Mouse (Mus musculus) heart, embryonic 16.5 days (tissue): ENCODE measurements around the gene Srrm3. TPM values are rescaled to one million over a fixed set of nuclear protein-coding genes. Genes with fewer than 3 reads are reported as not detected.

Experiments
- ATAC-seq: fragments of 200-750 bp; cut with Nextera tagmentation; replicated peaks from 2 replicates; pipeline ENCODE4 v1.8.0; 2017; ENCODE audit warnings: moderate number of reproducible peaks; ENCODE audit not compliant: insufficient read depth, low FRiP score; ENCODE audit errors: extremely low read depth
- H3K27ac ChIP-seq: fragments of 300-500 bp; sonication (generic); 2 replicates; pipeline ENCODE4 v1.5.1; 2014; ENCODE audit warnings: mild to moderate bottlenecking, low read length, control low read depth, moderate library complexity
- H3K27me3 ChIP-seq: fragments of 300-500 bp; sonication (generic); 2 replicates; pipeline ENCODE4 v1.6.1; 2014; ENCODE audit warnings: low read length, mixed read lengths; ENCODE audit not compliant: control insufficient read depth, insufficient read depth
- H3K36me3 ChIP-seq: fragments of 300-500 bp; sonication (generic); 2 replicates; pipeline ENCODE4 v1.6.1; 2014; ENCODE audit not compliant: control insufficient read depth, insufficient read depth
- H3K4me1 ChIP-seq: fragments of 300-500 bp; sonication (generic); 2 replicates; pipeline ENCODE4 v1.6.1; 2014; ENCODE audit warnings: low read length, mixed read lengths; ENCODE audit not compliant: control insufficient read depth, insufficient read depth
- H3K4me2 ChIP-seq: fragments of 300-500 bp; sonication (generic); 2 replicates; pipeline ENCODE4 v1.6.1; 2014; ENCODE audit warnings: low read depth, mild to moderate bottlenecking, control low read depth, low read length
- H3K4me3 ChIP-seq: fragments of 300-500 bp; sonication (generic); 2 replicates; pipeline ENCODE4 v1.5.1; 2014; ENCODE audit warnings: mild to moderate bottlenecking, control low read depth, low read length
- H3K9ac ChIP-seq: fragments of 300-500 bp; sonication (generic); 2 replicates; pipeline ENCODE4 v1.6.1; 2014; ENCODE audit warnings: low read length, control low read depth
- H3K9me3 ChIP-seq: fragments of 300-500 bp; sonication (generic); replicated peaks from 2 replicates; pipeline ENCODE4 v1.6.1; 2016; ENCODE audit warnings: low read length; ENCODE audit not compliant: control insufficient read depth
- WGBS: fragments of 180-500 bp; shearing (Covaris S2); extraction: QIAGEN DNeasy Blood & Tissue Kit; methylation state at CpG from one replicate; pipeline ENCODE4 v1.1.7; 2014; 5-methylcytosine and 5-hydroxymethylcytosine counted together
- polyA plus RNA-seq: library from polyadenylated mRNA; unstranded; fragments of >200 nt; fragmentation: Nextera tagmentation; extraction: Ambion mirVana; gene quantifications from 2 replicates; pipeline ENCODE4 v1.2.1, GENCODE M21; 2015

Gene Srrm3
- polyA plus RNA-seq, 1 experiment from 2014 or later: 0.07 TPM

- peaks cover 28% of the 10 kb centered on the region for H3K4me1 ChIP-seq
- 61% methylated on average over 8 of the region's 8 CpGs for WGBS
Observed at GRCm38 (mm10) chr5:135780331-135780730, 26.4 kb upstream of the Srrm3 start.

DNA sequence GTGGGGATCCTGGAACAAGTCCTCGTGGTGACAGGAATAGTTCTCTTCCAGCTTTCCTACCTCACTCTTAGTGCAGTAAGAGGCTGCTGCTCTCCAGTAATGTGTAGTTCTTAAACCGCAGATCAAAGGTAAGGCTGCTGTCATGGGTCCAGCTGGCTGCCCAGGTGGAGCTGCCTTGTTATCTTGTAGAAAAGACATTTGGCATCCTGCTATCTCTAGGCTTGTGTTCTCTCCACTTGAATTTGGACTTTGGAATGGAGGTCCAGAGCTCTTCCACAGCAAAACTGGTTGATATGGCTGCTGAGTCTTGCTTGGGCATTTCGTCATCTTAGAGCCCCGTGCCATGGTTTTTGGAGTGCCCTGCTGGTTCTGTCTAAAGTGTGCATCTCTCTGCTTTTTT lies 23.8 kb upstream of the Srrm3 start:
- Histone ChIP-seq H3K4me1 (peaks cover 23% of the 10 kb centered on the region), H3K9ac (no peak overlapping the region), H3K4me3 (no peak overlapping the region), H3K4me2 (no peak overlapping the region), H3K27ac (no peak overlapping the region), H3K27me3 (no peaks in the 10 kb centered on the region), H3K9me3 (no peaks in the 10 kb centered on the region), H3K36me3 (peaks cover 56% of the 10 kb centered on the region)
- 78% methylated on average over 4 of the region's 4 CpGs for WGBS
- ATAC-seq: no peak

More at GRCm38 (mm10) chr5:135780331-135780730, 26.4 kb upstream of the Srrm3 start:
- peak overlapping the region; percentile 78 for H3K4me3 ChIP-seq
- H3K9me3 ChIP-seq: no peaks in the 10 kb centered on the region
- H3K4me2 ChIP-seq: peak overlapping the region; percentile 67
- no peak overlapping the region for H3K27ac ChIP-seq
- ATAC-seq: no peak
- H3K36me3 ChIP-seq: peaks cover 31% of the 10 kb centered on the region
- H3K9ac ChIP-seq: peak overlapping the region; percentile 91
- H3K27me3 ChIP-seq: no peaks in the 10 kb centered on the region

GRCm38 (mm10) chr5:135793996-135794858 lies 12.5 kb upstream of the Srrm3 start:
- peak overlapping the region; percentile 68 for H3K27ac ChIP-seq
- peak overlapping the region; percentile 72 for H3K9ac ChIP-seq
- peak overlapping the region; percentile 67 for H3K4me2 ChIP-seq
- H3K36me3 ChIP-seq: peaks cover 27% of the 10 kb centered on the region
- 10% methylated on average over 20 of the region's 20 CpGs for WGBS
- peaks cover 10% of the 10 kb centered on the region for H3K4me1 ChIP-seq
- no peaks in the 10 kb centered on the region for H3K9me3 ChIP-seq
- H3K27me3 ChIP-seq: no peaks in the 10 kb centered on the region
- peak overlapping the region; percentile 51 for H3K4me3 ChIP-seq
- ATAC-seq: peak; percentile 87

- H3K36me3 ChIP-seq: peaks cover 22% of the 10 kb centered on the region
- peaks cover 10% of the 10 kb centered on the region for H3K4me1 ChIP-seq
- H3K27me3 ChIP-seq: no peaks in the 10 kb centered on the region
- H3K4me2 ChIP-seq: peak overlapping the region; percentile 67
- peak overlapping the region; percentile 68; the same call in 1 of the 2 replicates for H3K27ac ChIP-seq
- H3K9ac ChIP-seq: peak overlapping the region; percentile 72
- H3K9me3 ChIP-seq: no peaks in the 10 kb centered on the region
- H3K4me3 ChIP-seq: peak overlapping the region; percentile 51
- ATAC-seq: no peak; the same call in 1 of the 2 replicates
- 8% methylated on average over 5 of the region's 5 CpGs for WGBS
Observed at GRCm38 (mm10) chr5:135794859-135795181, 11.9 kb upstream of the Srrm3 start.

DNA sequence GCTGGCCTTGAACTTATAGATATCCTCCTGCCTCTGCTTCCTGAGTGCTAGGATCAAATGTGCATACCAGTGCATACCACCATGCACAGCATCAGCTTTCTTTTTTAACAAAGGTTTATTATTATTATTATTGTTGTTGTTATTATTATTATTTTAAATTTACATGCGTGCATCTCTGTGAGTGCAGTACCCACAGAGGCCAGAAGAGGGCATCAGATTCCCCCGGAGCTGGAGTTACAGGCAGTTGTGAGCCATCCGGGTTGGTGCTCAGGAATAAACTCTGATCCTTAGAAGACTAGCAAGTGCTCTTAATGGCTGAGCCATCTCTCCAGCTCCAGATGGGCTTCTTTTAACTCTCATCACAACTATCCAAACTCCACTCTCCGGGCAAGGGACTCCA lies 6.9 kb upstream of the Srrm3 start:
- 42% methylated on average over 4 of the region's 4 CpGs for WGBS

GRCm38 (mm10) chr5:135800927-135801326 lies 5.8 kb upstream of the Srrm3 start:
- H3K4me1 ChIP-seq: no peaks in the 10 kb centered on the region
- peak; percentile 49; the same call in 1 of the 2 replicates for ATAC-seq

More for the DNA sequence above, 6.9 kb upstream of the Srrm3 start:
- no peaks in the 10 kb centered on the region for H3K9me3 ChIP-seq
- H3K27me3 ChIP-seq: 0 out of 2 replicates have a peak, but pooled peaks cover 2% of the 10 kb centered on the region
- H3K4me1 ChIP-seq: peaks cover 4% of the 10 kb centered on the region
- no peak overlapping the region for H3K4me3 ChIP-seq
- no peak overlapping the region for H3K4me2 ChIP-seq
- no peak overlapping the region for H3K9ac ChIP-seq
- no peak for ATAC-seq
- H3K36me3 ChIP-seq: no peaks in the 10 kb centered on the region
- H3K27ac ChIP-seq: no peak overlapping the region

GRCm38 (mm10) chr5:135802641-135803040 lies 4.0 kb upstream of the Srrm3 start:
- Histone ChIP-seq H3K4me3 (no peak overlapping the region), H3K27me3 (0 out of 2 replicates have a peak, but pooled peaks cover 2% of the 10 kb centered on the region), H3K4me2 (no peak overlapping the region), H3K9ac (no peak overlapping the region), H3K27ac (no peak overlapping the region), H3K9me3 (no peaks in the 10 kb centered on the region), H3K36me3 (no peaks in the 10 kb centered on the region), H3K4me1 (peaks cover 2% of the 10 kb centered on the region; the same call in 1 of the 2 replicates)
- WGBS: 86% methylated on average over 8 of the region's 8 CpGs
- ATAC-seq: no peak

More at GRCm38 (mm10) chr5:135800927-135801326, 5.8 kb upstream of the Srrm3 start:
- WGBS: under 1% methylated on average over 6 of the region's 6 CpGs
- H3K36me3 ChIP-seq: no peaks in the 10 kb centered on the region
- 0 out of 2 replicates have a peak, but pooled peaks cover 2% of the 10 kb centered on the region for H3K27me3 ChIP-seq
- no peak overlapping the region for H3K27ac ChIP-seq
- no peaks in the 10 kb centered on the region for H3K9me3 ChIP-seq
- H3K4me2 ChIP-seq: no peak overlapping the region
- H3K9ac ChIP-seq: no peak overlapping the region
- H3K4me3 ChIP-seq: no peak overlapping the region

DNA sequence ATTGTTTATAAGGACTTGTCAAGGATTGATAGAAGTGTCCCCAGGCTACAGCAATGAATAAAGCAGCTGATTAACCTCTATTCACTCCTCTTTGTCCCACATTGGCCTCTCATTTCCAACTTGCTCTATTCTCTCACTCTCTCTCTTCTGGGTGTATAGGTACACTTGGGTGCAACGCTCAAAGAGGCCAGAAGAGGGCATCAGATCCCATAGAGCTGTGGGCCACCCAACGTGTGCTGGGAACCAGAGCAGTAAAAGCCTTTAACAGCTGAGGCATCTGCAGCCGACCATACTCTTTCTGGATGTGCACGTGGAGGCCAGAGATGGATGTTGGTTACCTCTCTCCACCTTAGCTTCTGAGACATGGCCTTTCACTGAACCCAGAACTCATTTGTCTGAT lies 3.6 kb upstream of the Srrm3 start:
- Histone ChIP-seq H3K4me1 (peaks cover 2% of the 10 kb centered on the region; the same call in 1 of the 2 replicates), H3K4me3 (no peak overlapping the region), H3K36me3 (no peaks in the 10 kb centered on the region), H3K9ac (no peak overlapping the region), H3K4me2 (no peak overlapping the region), H3K9me3 (no peaks in the 10 kb centered on the region), H3K27me3 (0 out of 2 replicates have a peak, but pooled peaks cover 2% of the 10 kb centered on the region), H3K27ac (no peak overlapping the region)
- ATAC-seq: no peak
- 46% methylated on average over 4 of the region's 4 CpGs for WGBS

GRCm38 (mm10) chr5:135803676-135804075 lies 3.0 kb upstream of the Srrm3 start:
- H3K9me3 ChIP-seq: no peaks in the 10 kb centered on the region
- H3K36me3 ChIP-seq: no peaks in the 10 kb centered on the region
- WGBS: 77% methylated on average over 4 of the region's 4 CpGs
- no peak overlapping the region for H3K27ac ChIP-seq
- no peak overlapping the region for H3K4me3 ChIP-seq
- no peak for ATAC-seq
- no peak overlapping the region for H3K9ac ChIP-seq
- H3K4me2 ChIP-seq: no peak overlapping the region
- H3K4me1 ChIP-seq: peaks cover 2% of the 10 kb centered on the region; the same call in 1 of the 2 replicates
- H3K27me3 ChIP-seq: 0 out of 2 replicates have a peak, but pooled peaks cover 2% of the 10 kb centered on the region
